Mouse (Mus musculus): Measurements from ENCODE around the gene Bco1.

DNA sequence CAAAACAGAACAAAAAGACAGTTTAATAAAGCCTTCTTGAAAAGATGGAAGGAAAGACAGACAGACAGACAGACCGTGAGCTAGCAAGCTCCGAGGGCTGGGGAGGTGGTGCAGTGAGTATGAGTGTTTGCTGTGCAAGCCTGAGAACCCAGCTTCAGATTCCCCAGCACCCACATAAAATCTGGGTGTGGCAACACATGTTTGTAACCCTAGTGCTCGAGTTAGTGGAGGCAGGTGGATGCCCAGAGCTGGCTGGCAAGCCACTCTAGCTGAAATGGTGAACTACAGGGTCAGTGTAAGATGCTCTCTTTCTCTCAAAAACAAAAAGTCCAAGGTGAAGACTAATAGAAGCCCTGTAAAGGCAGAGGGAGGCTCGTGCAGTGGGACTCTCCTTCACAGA is 69.3 kb downstream of the Bco1 start:
- TF ChIP-seq CTCF (IDR thresholded peaks at IDR 0.05) (no peak), POLR2A (IDR thresholded peaks at IDR 0.05; ENCODE audit: insufficient read depth, low read depth, low read length) (no peak), EP300 (IDR thresholded peaks at IDR 0.05; ENCODE audit: insufficient read depth, low read depth, low read length) (no peak)

Data from heart, adult 2 months (tissue).